Mouse (Mus musculus) limb, embryonic 10.5 days (tissue): ENCODE measurements around the gene Fam83c. TPM values are rescaled to one million over a fixed set of nuclear protein-coding genes. Genes with fewer than 3 reads are reported as not detected.
A peak's percentile ranks its signal among the peaks of the same experiment; 100 is the strongest.
"Not testable (repeated sequence)": the region's sequence is repeated elsewhere in the genome, so short reads cannot be mapped to it uniquely, and the experiment has no call there.

Source experiments
- DNase-seq: peaks from one replicate; pipeline ENCODE4 v3.0.0-alpha.2; 2017; ENCODE audit warnings: low spot score
- H3K27ac ChIP-seq: fragments of 300-500 bp; sonication (generic); 2 replicates; pipeline ENCODE4 v1.5.1; 2016; ENCODE audit warnings: mild to moderate bottlenecking
- H3K27me3 ChIP-seq: fragments of 300-500 bp; sonication (generic); 2 replicates; pipeline ENCODE4 v1.6.1; 2016; ENCODE audit warnings: low read depth, mild to moderate bottlenecking; ENCODE audit not compliant: poor library complexity, severe bottlenecking
- H3K36me3 ChIP-seq: fragments of 300-500 bp; sonication (generic); 2 replicates; pipeline ENCODE4 v1.6.1; 2016; ENCODE audit warnings: mild to moderate bottlenecking, moderate library complexity
- H3K4me1 ChIP-seq: fragments of 300-500 bp; sonication (generic); 2 replicates; pipeline ENCODE4 v1.6.1; 2016
- H3K4me3 ChIP-seq: fragments of 300-500 bp; sonication (generic); 2 replicates; pipeline ENCODE4 v1.5.1; 2016; ENCODE audit warnings: mild to moderate bottlenecking, moderate library complexity
- H3K9me3 ChIP-seq: fragments of 300-500 bp; sonication (generic); replicated peaks from 2 replicates; pipeline ENCODE4 v1.6.1; 2016; ENCODE audit warnings: mild to moderate bottlenecking
- WGBS: fragments of 180-500 bp; shearing (Covaris S2); methylation state at CpG from one replicate; pipeline ENCODE4 v1.1.7; 2016; 5-methylcytosine and 5-hydroxymethylcytosine counted together
- polyA plus RNA-seq: library from polyadenylated mRNA; unstranded; fragments of >200 nt; fragmentation: Nextera tagmentation; extraction: Ambion mirVana; gene quantifications from 2 replicates; pipeline ENCODE4 v1.2.1, GENCODE M21; 2016

Fam83c gene
- polyA plus RNA-seq, 1 experiment from 2014 or later = 0.31 TPM

DNA sequence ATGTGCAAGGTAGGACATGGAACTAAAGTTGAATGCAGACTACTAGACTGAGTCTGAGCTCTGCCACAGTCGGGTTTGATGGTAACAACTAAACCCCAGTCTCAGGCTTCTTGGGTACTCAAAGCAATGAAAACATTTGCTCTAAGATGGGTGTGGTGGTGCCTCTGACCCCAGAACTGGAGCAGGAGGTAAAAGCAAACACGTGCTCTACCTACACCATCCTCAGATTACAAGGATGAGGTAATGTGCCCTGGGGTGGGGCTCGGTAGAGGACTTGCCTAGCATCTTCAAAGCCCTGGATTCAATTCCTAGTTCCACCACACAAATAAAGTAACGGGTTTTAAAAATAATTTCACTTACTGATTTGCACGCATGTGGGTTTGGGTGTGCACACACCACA lies 17.9 kb upstream of the Fam83c start:
- H3K4me3 ChIP-seq = no peak overlapping the region
- DNase-seq = no peak
- 88% methylated on average over 5 of the region's 5 CpGs for WGBS
- H3K27me3 ChIP-seq = no peaks in the 10 kb centered on the region
- no peaks in the 10 kb centered on the region for H3K9me3 ChIP-seq
- no peak overlapping the region for H3K27ac ChIP-seq
- H3K36me3 ChIP-seq = peaks cover 90% of the 10 kb centered on the region
- no peaks in the 10 kb centered on the region for H3K4me1 ChIP-seq

GRCm38 (mm10) chr2:155850120-155850519 lies 15.5 kb upstream of the Fam83c start:
- Histone ChIP-seq H3K4me1 (no peaks in the 10 kb centered on the region), H3K9me3 (no peaks in the 10 kb centered on the region), H3K4me3 (no peak overlapping the region), H3K36me3 (peaks cover 92% of the 10 kb centered on the region), H3K27ac (peak overlapping the region; percentile 3; the same call in 1 of the 2 replicates), H3K27me3 (no peaks in the 10 kb centered on the region)
- DNase-seq = no peak
- 85% methylated on average over 7 of the region's 7 CpGs for WGBS

DNA sequence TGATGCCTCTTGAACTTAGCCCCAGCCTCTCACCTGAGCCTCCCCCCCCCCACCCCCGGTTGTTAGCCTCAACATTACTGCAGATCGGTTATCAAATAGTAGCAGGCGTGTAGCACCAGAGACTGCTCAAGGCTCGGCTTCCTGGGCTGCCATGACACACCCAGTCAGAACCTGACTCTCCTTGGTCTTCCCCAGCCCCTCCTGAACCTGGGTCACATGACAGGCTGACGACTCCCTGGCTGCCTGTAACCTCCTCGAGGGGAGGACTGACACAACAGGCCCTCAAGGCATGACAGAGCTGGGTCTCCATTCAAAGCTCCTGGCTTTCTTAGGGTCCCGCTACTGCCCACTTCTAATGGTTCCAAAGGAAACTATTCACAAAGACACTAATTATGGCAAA lies 14.8 kb upstream of the Fam83c start:
- peaks cover 98% of the 10 kb centered on the region for H3K36me3 ChIP-seq
- H3K4me3 ChIP-seq = no peak overlapping the region
- no peaks in the 10 kb centered on the region for H3K4me1 ChIP-seq
- WGBS = 66% methylated on average over 7 of the region's 7 CpGs
- H3K27me3 ChIP-seq = no peaks in the 10 kb centered on the region
- H3K9me3 ChIP-seq = no peaks in the 10 kb centered on the region
- H3K27ac ChIP-seq = no peak overlapping the region
- no peak for DNase-seq

- H3K27ac ChIP-seq = no peak overlapping the region
- no peak overlapping the region for H3K4me3 ChIP-seq
- H3K9me3 ChIP-seq = no peaks in the 10 kb centered on the region
- DNase-seq = peak; percentile 88
- H3K27me3 ChIP-seq = no peaks in the 10 kb centered on the region
- H3K36me3 ChIP-seq = peaks cover 86% of the 10 kb centered on the region
- H3K4me1 ChIP-seq = no peaks in the 10 kb centered on the region
- 43% methylated on average over 6 of the region's 6 CpGs for WGBS
These were observed 13.6 kb upstream of the Fam83c start for GRCm38 (mm10) chr2:155848291-155848690.

DNA sequence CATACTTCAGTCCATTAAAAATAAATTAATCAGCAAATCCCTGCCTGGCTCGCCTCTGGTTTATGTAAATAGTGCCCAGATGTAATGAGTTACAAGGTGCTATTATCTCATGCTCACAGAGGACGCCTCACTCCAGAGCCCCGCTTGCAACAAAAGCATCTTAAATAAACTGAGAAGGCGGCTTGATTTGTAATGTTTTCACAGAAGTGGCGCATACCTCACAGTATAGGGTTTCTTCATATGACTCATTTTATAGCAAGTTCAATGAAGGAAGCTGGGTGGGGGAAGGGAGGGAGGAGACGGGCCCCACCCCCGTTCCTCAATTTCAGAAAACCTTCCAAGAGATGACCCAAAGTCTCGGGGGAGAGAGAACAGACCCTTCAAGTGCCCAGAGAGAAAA lies 12.3 kb upstream of the Fam83c start:
- 84% methylated on average over 8 of the region's 8 CpGs for WGBS
- Histone ChIP-seq H3K4me3 (no peak overlapping the region), H3K9me3 (no peaks in the 10 kb centered on the region), H3K27me3 (no peaks in the 10 kb centered on the region), H3K36me3 (peaks cover 72% of the 10 kb centered on the region), H3K4me1 (no peaks in the 10 kb centered on the region), H3K27ac (no peak overlapping the region)
- DNase-seq = no peak

- Histone ChIP-seq H3K36me3 (no peaks in the 10 kb centered on the region), H3K4me1 (no peaks in the 10 kb centered on the region), H3K27ac (no peak overlapping the region), H3K27me3 (no peaks in the 10 kb centered on the region), H3K9me3 (no peaks in the 10 kb centered on the region), H3K4me3 (no peak overlapping the region)
- no peak for DNase-seq
- 88% methylated on average over 4 of the region's 4 CpGs for WGBS
These were observed 4.3 kb upstream of the Fam83c start for GRCm38 (mm10) chr2:155838961-155839360.

- DNase-seq = no peak
- H3K27ac ChIP-seq = no peak overlapping the region
- H3K4me1 ChIP-seq = no peaks in the 10 kb centered on the region
- 78% methylated on average over 3 of the region's 3 CpGs for WGBS
- no peak overlapping the region for H3K4me3 ChIP-seq
- H3K36me3 ChIP-seq = no peaks in the 10 kb centered on the region
- no peaks in the 10 kb centered on the region for H3K27me3 ChIP-seq
- no peaks in the 10 kb centered on the region for H3K9me3 ChIP-seq
These were observed 3.3 kb upstream of the Fam83c start for GRCm38 (mm10) chr2:155837961-155838360.

DNA sequence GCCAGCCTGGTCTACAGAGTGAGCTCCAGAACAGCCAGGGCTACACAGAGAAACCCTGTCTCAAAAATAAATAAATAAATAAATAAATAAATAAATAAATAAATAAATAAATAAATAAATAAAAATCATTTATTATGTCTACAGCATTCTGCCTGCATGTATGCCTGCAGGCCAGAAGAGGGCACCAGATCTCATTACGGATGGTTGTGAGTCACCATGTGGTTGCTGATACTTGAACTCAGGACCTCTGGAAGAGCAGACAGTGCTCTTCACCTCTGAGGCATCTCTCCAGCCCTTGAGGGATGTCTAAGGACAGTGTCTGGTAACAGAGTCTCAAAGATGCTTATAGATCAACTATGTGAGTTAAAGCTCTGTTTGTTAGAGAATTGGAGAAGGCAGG lies 2.6 kb downstream of the Fam83c start:
- WGBS = 63% methylated on average over 1 of the region's 1 CpGs
- not testable (repeated sequence) for H3K27ac ChIP-seq, H3K36me3 ChIP-seq, DNase-seq, H3K4me3 ChIP-seq, H3K27me3 ChIP-seq, H3K9me3 ChIP-seq, H3K4me1 ChIP-seq

DNA sequence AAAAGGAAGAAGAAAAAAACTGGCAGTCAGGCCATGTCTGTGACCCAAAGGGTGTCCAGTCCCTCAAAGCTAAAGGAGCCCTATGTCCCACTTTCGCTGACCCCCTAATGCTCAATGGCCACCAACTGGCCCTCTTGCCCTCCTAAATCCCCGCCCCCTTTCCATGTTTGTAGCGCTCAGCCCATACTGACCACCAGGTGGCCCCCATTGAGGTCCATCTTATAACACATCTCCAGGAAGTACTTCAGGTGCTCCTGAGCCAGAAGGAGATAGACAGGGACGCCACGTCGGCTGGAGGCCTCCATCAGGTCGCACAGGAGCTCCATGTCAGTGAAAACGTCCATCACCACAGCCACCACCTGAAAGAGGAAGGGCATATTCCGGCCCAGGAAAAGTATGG lies 3.4 kb downstream of the Fam83c start:
- peaks cover 11% of the 10 kb centered on the region for H3K4me1 ChIP-seq
- 65% methylated on average over 9 of the region's 9 CpGs for WGBS
- DNase-seq = no peak

GRCm38 (mm10) chr2:155830841-155831240 lies 3.8 kb downstream of the Fam83c start:
- no peak for DNase-seq
- 86% methylated on average over 8 of the region's 8 CpGs for WGBS

More for the DNA sequence above, 3.4 kb downstream of the Fam83c start:
- Histone ChIP-seq H3K36me3 (no peaks in the 10 kb centered on the region), H3K27ac (no peak overlapping the region), H3K4me3 (no peak overlapping the region), H3K27me3 (no peaks in the 10 kb centered on the region), H3K9me3 (no peaks in the 10 kb centered on the region)

GRCm38 (mm10) chr2:155826630-155827424 lies 7.8 kb downstream of the Fam83c start, which contains the start of gene Eif6:
Eif6 (minus strand) TSS chr2:155826925.
- 5% methylated on average over 27 of the region's 27 CpGs for WGBS
- peak within 1 kb of the TSS; percentile 86 for H3K27ac ChIP-seq

More at GRCm38 (mm10) chr2:155830841-155831240, 3.8 kb downstream of the Fam83c start:
- H3K4me3 ChIP-seq = no peak overlapping the region
- no peak overlapping the region for H3K27ac ChIP-seq
- peaks cover 11% of the 10 kb centered on the region for H3K4me1 ChIP-seq
- no peaks in the 10 kb centered on the region for H3K27me3 ChIP-seq
- H3K36me3 ChIP-seq = no peaks in the 10 kb centered on the region
- no peaks in the 10 kb centered on the region for H3K9me3 ChIP-seq

DNA sequence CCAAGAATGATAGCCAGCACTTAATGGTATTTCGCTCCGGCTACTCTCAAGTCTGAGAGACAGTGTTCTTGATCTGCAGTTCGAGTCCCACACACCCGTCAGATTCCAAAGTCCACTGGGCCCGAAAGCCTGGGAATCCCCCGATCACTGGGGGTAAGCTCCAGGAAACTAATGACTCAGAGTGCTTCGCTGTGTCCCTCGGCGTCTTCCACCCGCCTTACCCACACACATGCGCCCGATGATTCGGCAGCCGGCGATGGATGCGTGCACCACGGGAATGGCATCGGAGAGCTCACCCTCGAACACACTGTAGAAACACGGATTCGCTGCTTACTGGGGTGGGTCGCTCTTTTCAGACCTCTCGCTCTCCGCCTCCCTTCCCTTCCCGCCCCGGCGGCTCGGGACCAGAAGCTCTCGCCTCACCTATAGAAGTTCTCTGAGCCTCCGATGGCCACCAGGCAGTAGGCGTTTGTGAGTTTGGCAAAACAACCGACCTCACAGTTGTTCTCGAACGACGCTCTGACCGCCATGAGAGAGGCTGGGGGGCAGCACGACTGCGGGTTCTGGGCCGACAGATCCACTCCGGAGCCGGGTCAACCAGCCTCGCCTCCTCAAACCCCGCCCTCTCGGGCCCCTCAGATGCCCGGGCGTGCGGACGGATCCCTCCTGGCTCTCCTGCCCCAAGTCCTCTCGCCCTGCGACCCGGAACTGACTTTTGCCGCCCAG lies 8.6 kb downstream of the Fam83c start:
- H3K27ac ChIP-seq = peak overlapping the region; percentile 86
- peak overlapping the region; percentile 75 for H3K4me3 ChIP-seq
- H3K9me3 ChIP-seq = no peaks in the 10 kb centered on the region
- WGBS = 2% methylated on average over 52 of the region's 52 CpGs
- peaks cover 30% of the 10 kb centered on the region for H3K36me3 ChIP-seq
- H3K4me1 ChIP-seq = peaks cover 19% of the 10 kb centered on the region
- no peaks in the 10 kb centered on the region for H3K27me3 ChIP-seq
- DNase-seq = peak; percentile 38

More at GRCm38 (mm10) chr2:155826630-155827424, 7.8 kb downstream of the Fam83c start, which contains the start of gene Eif6:
- DNase-seq = peak; percentile 94
- H3K27me3 ChIP-seq = no peaks in the 10 kb centered on the region
- peak within 1 kb of the TSS; percentile 75 for H3K4me3 ChIP-seq
- H3K9me3 ChIP-seq = no peaks in the 10 kb centered on the region
- peaks cover 19% of the 10 kb centered on the region for H3K4me1 ChIP-seq
- peaks cover 24% of the 10 kb centered on the region for H3K36me3 ChIP-seq

DNA sequence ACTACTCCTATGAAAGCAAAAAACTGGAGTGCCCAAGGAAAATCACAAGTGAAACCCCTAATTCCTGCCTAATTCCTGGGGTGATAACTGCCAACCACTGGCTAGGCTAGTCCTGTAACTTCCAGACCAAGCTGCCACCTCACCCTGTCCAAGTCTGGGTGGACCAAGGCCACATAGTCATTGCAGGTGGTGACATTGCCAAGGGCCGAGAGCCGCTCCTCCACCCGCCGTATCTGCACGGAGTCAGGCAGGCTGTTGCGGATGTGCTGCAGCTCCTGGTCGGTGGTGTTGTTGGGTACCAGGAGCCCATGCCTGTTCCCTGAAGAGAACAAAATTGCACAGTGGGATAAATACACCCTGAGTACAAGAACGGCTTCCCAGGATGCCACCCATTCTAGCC lies 10.9 kb downstream of the Fam83c start:
- Histone ChIP-seq H3K9me3 (no peaks in the 10 kb centered on the region), H3K4me1 (peaks cover 31% of the 10 kb centered on the region), H3K27me3 (no peaks in the 10 kb centered on the region), H3K27ac (no peak overlapping the region), H3K4me3 (no peak overlapping the region), H3K36me3 (peaks cover 50% of the 10 kb centered on the region)
- DNase-seq = no peak
- 96% methylated on average over 8 of the region's 8 CpGs for WGBS
